8 mouse cellular contexts compared by ENCODE assay signal in the genomic region with DNA sequence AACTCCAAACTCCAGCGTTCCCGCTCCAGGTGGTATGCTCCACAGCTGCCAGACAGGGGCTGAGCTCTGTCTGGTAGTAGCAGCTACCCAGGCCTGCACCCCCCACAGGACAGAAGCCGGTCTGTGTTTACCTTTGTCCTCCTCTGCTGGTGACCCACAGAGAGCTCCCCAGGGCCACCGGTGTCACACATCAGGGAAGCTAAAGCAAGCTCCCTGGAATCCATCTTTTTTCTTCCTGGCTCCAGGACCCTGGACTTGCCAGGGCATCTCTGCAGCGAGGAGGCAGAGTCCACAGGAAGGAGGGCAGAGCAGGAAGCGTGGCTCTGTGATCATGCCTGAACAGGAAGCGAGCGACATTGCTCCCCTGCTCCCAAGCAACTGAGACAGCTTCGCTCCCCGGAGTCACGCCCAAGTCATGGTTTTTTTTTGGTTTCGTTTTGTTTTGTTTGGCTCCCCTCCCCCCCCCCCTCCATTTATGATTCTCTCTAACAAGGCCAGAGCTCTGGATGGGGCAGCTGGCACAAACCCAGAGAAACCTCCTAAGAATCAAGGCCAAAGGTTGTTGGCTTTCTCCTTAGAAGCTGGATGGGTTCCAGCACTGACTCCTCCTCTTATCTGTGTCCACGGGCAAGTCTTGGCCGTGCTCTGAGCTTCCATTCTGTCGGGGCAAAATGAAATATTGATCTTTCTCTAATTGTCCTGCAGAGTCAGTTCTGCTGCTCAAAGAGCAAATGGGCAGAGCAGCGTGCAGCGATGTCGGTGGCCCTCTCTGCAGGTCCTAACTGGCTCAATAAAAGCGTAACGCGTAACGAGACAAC. TPM values are rescaled to one million over a fixed set of nuclear protein-coding genes. Genes with fewer than 3 reads are reported as not detected.
DNase-seq lines count a peak whose midpoint lies in the region; ATAC-seq lines count a peak whose summit lies in the region.

No protein-coding gene starts in this region.

- H3K36me3 ChIP-seq in embryonic facial prominence, embryonic 15.5 days, result no peaks in the 10 kb centered on the region

- intact Hi-C loops in heart, postnatal 10 days (cut with DNase I), result no loop called here

- DNase-seq in adrenal gland, postnatal 36 days, result peak; percentile 85 to 89
- DNase-seq in heart, postnatal 10 days, result peak; percentile 55 to 63
- DNase-seq in kidney, postnatal 25 days, result peak; percentile 94 to 96
- DNase-seq in skeletal muscle tissue, adult 2 months (ENCODE audit: low read depth, low spot score), result peak; percentile 62
- no peak for DNase-seq in right cerebral cortex, postnatal 4 days

- peak overlapping the region; percentile 61 for H3K4me2 ChIP-seq in embryonic facial prominence, embryonic 15.5 days (replicated peaks)

- H3K4me3 ChIP-seq in embryonic facial prominence, embryonic 15.5 days (replicated peaks), result peak overlapping the region; percentile 35

- ATAC-seq in CD4-positive, CD25-positive, alpha-beta regulatory T cell, adult 4 months, result peak; percentile 99
- no peak for ATAC-seq in embryonic facial prominence, embryonic 15.5 days (ENCODE audit: insufficient number of reproducible peaks, low FRiP score, low TSS enrichment, low read depth)
- ATAC-seq in megakaryocyte, adult 5-6 weeks (ENCODE audit: poor library complexity, severe bottlenecking), result peak; percentile 82

- H3K9me3 ChIP-seq in embryonic facial prominence, embryonic 15.5 days (replicated peaks), result no peaks in the 10 kb centered on the region

- H3K4me1 ChIP-seq in embryonic facial prominence, embryonic 15.5 days, result peaks cover 17% of the 10 kb centered on the region; the same call in 1 of the 2 replicates

- no peak overlapping the region for H3K9ac ChIP-seq in embryonic facial prominence, embryonic 15.5 days

- WGBS in embryonic facial prominence, embryonic 15.5 days, result 19% methylated on average over 22 of the region's 22 CpGs

- H3K27me3 ChIP-seq in embryonic facial prominence, embryonic 15.5 days, result no peaks in the 10 kb centered on the region

- H3K27ac ChIP-seq in embryonic facial prominence, embryonic 15.5 days (replicated peaks), result no peak overlapping the region; the same call in 1 of the 2 replicates

RNA-seq across cellular contexts. Expression of a gene that starts 22.8 kb away (rescaled TPM):
- 1 to 10 TPM; 7.9 TPM for polyA plus RNA-seq in CD4-positive, CD25-positive, alpha-beta regulatory T cell, adult 4 months (2017; shearing (Covaris generic))
- total RNA-seq in adrenal gland, postnatal 36 days (2021), result 1 to 10 TPM; 2.0 to 2.4 TPM
- polyA plus RNA-seq in embryonic facial prominence, embryonic 15.5 days (2015; fragmentation: Nextera tagmentation; extraction: Ambion mirVana), result 1.3 and 1.5 TPM in 2 replicates
- total RNA-seq in heart, postnatal 10 days (2021), result 1 to 10 TPM; 2.2 to 2.8 TPM
- total RNA-seq in megakaryocyte, adult 5-6 weeks (2015), result 3.9 and 7.3 TPM in 2 replicates
- 7.8 and 9.2 TPM in 2 replicates for total RNA-seq in megakaryocyte, adult 5-6 weeks (2017)
